Mouse (Mus musculus): ENCODE measurements at regions not wholly inside any gene's neighbourhood (a gene's known extent, or its start where the extent isn't known, plus 50 kb on each side); places are given as distances from the start of the nearest gene placed in this dataset.

- 90% methylated on average over 3 of the region's 3 CpGs for WGBS
Measured at GRCm38 (mm10) chr13:110881573-110881972, 373.2 kb upstream of the Actbl2 start.

GRCm38 (mm10) chr13:110882173-110882572 lies 372.6 kb upstream of the Actbl2 start:
- Histone ChIP-seq H3K36me3 (replicated peaks) (no peaks in the 10 kb centered on the region), H3K27ac (no peak overlapping the region), H3K27me3 (ENCODE audit: poor library complexity, severe bottlenecking) (no peaks in the 10 kb centered on the region), H3K4me1 (no peaks in the 10 kb centered on the region), H3K4me3 (no peak overlapping the region), H3K9me3 (no peaks in the 10 kb centered on the region)
- 90% methylated on average over 3 of the region's 3 CpGs for WGBS
- DNase-seq (ENCODE audit: extremely low spot score, low spot score) = no peak

More at GRCm38 (mm10) chr13:110881573-110881972, 373.2 kb upstream of the Actbl2 start:
- DNase-seq (ENCODE audit: extremely low spot score, low spot score) = no peak
- no peak overlapping the region for H3K4me3 ChIP-seq
- no peaks in the 10 kb centered on the region for H3K9me3 ChIP-seq
- H3K27ac ChIP-seq = no peak overlapping the region
- H3K4me1 ChIP-seq = no peaks in the 10 kb centered on the region
- H3K27me3 ChIP-seq (ENCODE audit: poor library complexity, severe bottlenecking) = no peaks in the 10 kb centered on the region
- no peaks in the 10 kb centered on the region for H3K36me3 ChIP-seq (replicated peaks)

GRCm38 (mm10) chr13:110882661-110883172 lies 372.1 kb upstream of the Actbl2 start:
- Histone ChIP-seq H3K36me3 (replicated peaks) (no peaks in the 10 kb centered on the region), H3K27ac (no peak overlapping the region), H3K9me3 (no peaks in the 10 kb centered on the region), H3K4me3 (no peak overlapping the region), H3K4me1 (no peaks in the 10 kb centered on the region), H3K27me3 (ENCODE audit: poor library complexity, severe bottlenecking) (no peaks in the 10 kb centered on the region)
- 90% methylated on average over 10 of the region's 10 CpGs for WGBS
- DNase-seq (ENCODE audit: extremely low spot score, low spot score) = no peak

- H3K9me3 ChIP-seq = no peaks in the 10 kb centered on the region
Measured at GRCm38 (mm10) chr13:110893909-110894308, 360.9 kb upstream of the Actbl2 start.

GRCm38 (mm10) chr13:110895349-110895748 lies 359.5 kb upstream of the Actbl2 start:
- no peak for DNase-seq (ENCODE audit: extremely low spot score, low spot score)

More at GRCm38 (mm10) chr13:110893909-110894308, 360.9 kb upstream of the Actbl2 start:
- H3K27me3 ChIP-seq (ENCODE audit: poor library complexity, severe bottlenecking) = no peaks in the 10 kb centered on the region
- H3K27ac ChIP-seq = no peak overlapping the region
- no peaks in the 10 kb centered on the region for H3K36me3 ChIP-seq (replicated peaks)
- no peak overlapping the region for H3K4me3 ChIP-seq
- DNase-seq (ENCODE audit: extremely low spot score, low spot score) = no peak
- 76% methylated on average over 6 of the region's 6 CpGs for WGBS
- H3K4me1 ChIP-seq = peaks cover 22% of the 10 kb centered on the region

GRCm38 (mm10) chr13:110895900-110896299 lies 358.9 kb upstream of the Actbl2 start:
- Histone ChIP-seq H3K36me3 (replicated peaks) (no peaks in the 10 kb centered on the region), H3K27me3 (ENCODE audit: poor library complexity, severe bottlenecking) (no peaks in the 10 kb centered on the region), H3K9me3 (no peaks in the 10 kb centered on the region), H3K27ac (no peak overlapping the region), H3K4me1 (peaks cover 22% of the 10 kb centered on the region), H3K4me3 (no peak overlapping the region)
- WGBS = 73% methylated on average over 8 of the region's 8 CpGs
- no peak for DNase-seq (ENCODE audit: extremely low spot score, low spot score)

More at GRCm38 (mm10) chr13:110895349-110895748, 359.5 kb upstream of the Actbl2 start:
- WGBS = 78% methylated on average over 6 of the region's 6 CpGs
- no peak overlapping the region for H3K4me3 ChIP-seq
- no peaks in the 10 kb centered on the region for H3K36me3 ChIP-seq (replicated peaks)
- no peaks in the 10 kb centered on the region for H3K27me3 ChIP-seq (ENCODE audit: poor library complexity, severe bottlenecking)
- H3K27ac ChIP-seq = no peak overlapping the region
- no peaks in the 10 kb centered on the region for H3K9me3 ChIP-seq
- H3K4me1 ChIP-seq = peaks cover 22% of the 10 kb centered on the region

GRCm38 (mm10) chr13:110897621-110898020 lies 357.2 kb upstream of the Actbl2 start:
- DNase-seq (ENCODE audit: extremely low spot score, low spot score) = no peak
- H3K27ac ChIP-seq = no peak overlapping the region
- peaks cover 22% of the 10 kb centered on the region for H3K4me1 ChIP-seq
- WGBS = 73% methylated on average over 4 of the region's 4 CpGs
- no peaks in the 10 kb centered on the region for H3K36me3 ChIP-seq (replicated peaks)
- H3K4me3 ChIP-seq = no peak overlapping the region
- H3K27me3 ChIP-seq (ENCODE audit: poor library complexity, severe bottlenecking) = no peaks in the 10 kb centered on the region
- H3K9me3 ChIP-seq = no peaks in the 10 kb centered on the region

- no peak for DNase-seq (ENCODE audit: extremely low spot score, low spot score)
- H3K27me3 ChIP-seq (ENCODE audit: poor library complexity, severe bottlenecking) = no peaks in the 10 kb centered on the region
- H3K9me3 ChIP-seq = no peaks in the 10 kb centered on the region
- no peak overlapping the region for H3K4me3 ChIP-seq
- WGBS = 87% methylated on average over 7 of the region's 7 CpGs
- H3K4me1 ChIP-seq = peaks cover 13% of the 10 kb centered on the region
- peak overlapping the region; percentile 26; the same call in 1 of the 2 replicates for H3K27ac ChIP-seq
- H3K36me3 ChIP-seq (replicated peaks) = no peaks in the 10 kb centered on the region
Measured at GRCm38 (mm10) chr13:110902994-110903644, 351.7 kb upstream of the Actbl2 start.

- Histone ChIP-seq H3K36me3 (replicated peaks) (no peaks in the 10 kb centered on the region), H3K27me3 (ENCODE audit: poor library complexity, severe bottlenecking) (no peaks in the 10 kb centered on the region), H3K4me3 (no peak overlapping the region), H3K9me3 (no peaks in the 10 kb centered on the region), H3K27ac (no peak overlapping the region), H3K4me1 (peaks cover 12% of the 10 kb centered on the region)
- no peak for DNase-seq (ENCODE audit: extremely low spot score, low spot score)
- 66% methylated on average over 6 of the region's 6 CpGs for WGBS
Measured at GRCm38 (mm10) chr13:110907319-110907955, 347.4 kb upstream of the Actbl2 start.

GRCm38 (mm10) chr13:110911866-110912265 lies 342.9 kb upstream of the Actbl2 start:
- no peaks in the 10 kb centered on the region for H3K9me3 ChIP-seq
- no peak overlapping the region for H3K4me3 ChIP-seq
- DNase-seq (ENCODE audit: extremely low spot score, low spot score) = no peak
- H3K27me3 ChIP-seq (ENCODE audit: poor library complexity, severe bottlenecking) = no peaks in the 10 kb centered on the region
- no peaks in the 10 kb centered on the region for H3K36me3 ChIP-seq (replicated peaks)
- no peak overlapping the region for H3K27ac ChIP-seq
- peaks cover 4% of the 10 kb centered on the region; the same call in 1 of the 2 replicates for H3K4me1 ChIP-seq
- WGBS = 88% methylated on average over 7 of the region's 7 CpGs

GRCm38 (mm10) chr13:110913177-110913576 lies 341.6 kb upstream of the Actbl2 start:
- no peaks in the 10 kb centered on the region for H3K4me1 ChIP-seq
- WGBS = 87% methylated on average over 4 of the region's 4 CpGs
- H3K27me3 ChIP-seq (ENCODE audit: poor library complexity, severe bottlenecking) = no peaks in the 10 kb centered on the region
- H3K36me3 ChIP-seq (replicated peaks) = no peaks in the 10 kb centered on the region
- no peak overlapping the region for H3K27ac ChIP-seq
- H3K4me3 ChIP-seq = no peak overlapping the region
- no peak for DNase-seq (ENCODE audit: extremely low spot score, low spot score)
- no peaks in the 10 kb centered on the region for H3K9me3 ChIP-seq

GRCm38 (mm10) chr13:110913687-110914086 lies 341.1 kb upstream of the Actbl2 start:
- Histone ChIP-seq H3K36me3 (replicated peaks) (no peaks in the 10 kb centered on the region), H3K9me3 (no peaks in the 10 kb centered on the region), H3K4me1 (no peaks in the 10 kb centered on the region), H3K27me3 (ENCODE audit: poor library complexity, severe bottlenecking) (no peaks in the 10 kb centered on the region), H3K4me3 (no peak overlapping the region), H3K27ac (no peak overlapping the region)
- DNase-seq (ENCODE audit: extremely low spot score, low spot score) = no peak
- WGBS = 93% methylated on average over 5 of the region's 5 CpGs

GRCm38 (mm10) chr13:110915161-110915560 lies 339.7 kb upstream of the Actbl2 start:
- H3K4me3 ChIP-seq = no peak overlapping the region
- no peak overlapping the region for H3K27ac ChIP-seq
- no peaks in the 10 kb centered on the region for H3K36me3 ChIP-seq (replicated peaks)
- no peaks in the 10 kb centered on the region for H3K9me3 ChIP-seq
- no peaks in the 10 kb centered on the region for H3K27me3 ChIP-seq (ENCODE audit: poor library complexity, severe bottlenecking)
- H3K4me1 ChIP-seq = no peaks in the 10 kb centered on the region
- 75% methylated on average over 1 of the region's 1 CpGs for WGBS
- DNase-seq (ENCODE audit: extremely low spot score, low spot score) = no peak

All from forebrain, embryonic 10.5 days (tissue).